Mouse (Mus musculus): ENCODE measurements around the gene Cped1.

Gene Cped1

DNA sequence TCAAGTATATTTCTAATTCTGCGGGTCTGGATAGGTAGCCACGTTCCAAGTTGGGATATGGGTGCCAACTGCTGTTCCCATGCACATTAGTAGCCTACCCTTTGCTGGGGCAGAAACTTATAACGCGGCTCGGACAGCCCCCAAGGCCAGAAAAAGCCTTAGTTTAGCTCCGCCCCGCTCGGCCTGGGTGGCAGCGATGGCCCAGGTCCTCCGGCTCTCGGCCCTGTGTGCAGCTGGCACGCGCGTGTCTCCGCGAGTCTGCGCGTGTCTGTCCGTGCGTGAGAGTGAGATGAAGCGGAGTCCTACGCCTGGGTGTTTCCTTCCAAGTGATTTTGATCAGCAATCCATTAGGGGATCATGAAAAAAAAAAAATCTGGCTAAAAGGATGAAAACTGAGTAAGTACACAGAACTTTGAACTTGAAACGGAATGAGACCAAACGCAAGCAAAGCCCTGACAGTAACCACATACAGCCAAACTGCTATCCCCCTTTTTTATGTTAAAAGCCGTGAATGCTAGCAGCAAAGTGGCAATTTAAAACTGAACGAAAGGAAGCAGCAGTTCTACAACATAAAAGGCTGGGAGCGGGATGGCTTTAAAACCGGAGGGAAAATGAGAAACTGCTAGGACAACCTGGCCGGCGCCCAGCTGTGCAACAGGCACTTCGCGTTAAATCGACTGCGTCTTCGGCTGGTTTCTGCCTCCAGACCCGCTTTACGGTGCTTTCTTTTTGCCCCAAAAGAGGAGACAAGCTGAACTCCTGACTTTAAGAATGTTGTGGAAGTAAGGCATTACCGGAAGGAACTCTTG is at the start of gene Cped1:
Gene Cped1, plus strand, starts transcription at position 185 of the 809 bp plus-strand sequence.
- DNase-seq (ENCODE audit: low read depth), result peak; percentile 34

DNA sequence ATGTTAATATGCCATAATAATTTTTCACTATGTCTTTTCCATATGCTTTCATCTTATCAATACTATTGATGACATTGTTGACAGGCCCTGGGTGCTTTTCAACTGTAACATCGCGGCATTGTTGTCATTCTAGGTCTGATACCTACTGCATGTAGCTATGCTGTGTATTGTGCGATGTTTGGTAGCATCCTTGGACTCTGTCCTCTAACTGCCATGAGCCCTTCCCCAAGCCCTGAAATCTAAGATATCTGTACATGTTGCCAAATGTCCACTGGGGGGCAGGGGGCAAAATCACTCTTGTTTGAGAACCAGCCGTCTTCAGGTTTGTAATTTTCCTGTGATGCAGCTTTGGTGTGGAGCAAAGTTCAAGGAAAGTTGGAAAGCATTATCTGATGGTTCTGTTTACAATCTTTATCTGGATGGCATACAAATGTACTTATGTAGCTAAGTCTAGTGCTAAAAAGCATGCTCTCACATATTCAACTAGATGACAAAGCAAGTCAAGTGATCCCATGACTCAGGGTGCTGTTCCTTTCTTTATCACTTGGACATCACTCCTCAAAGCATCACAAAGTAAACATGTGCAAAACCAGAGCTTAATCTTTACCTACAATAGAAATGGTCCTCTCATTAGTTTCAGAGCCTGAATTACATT is 47.6 kb upstream of the Cped1 start:
- no peak for DNase-seq (ENCODE audit: low read depth)

DNA sequence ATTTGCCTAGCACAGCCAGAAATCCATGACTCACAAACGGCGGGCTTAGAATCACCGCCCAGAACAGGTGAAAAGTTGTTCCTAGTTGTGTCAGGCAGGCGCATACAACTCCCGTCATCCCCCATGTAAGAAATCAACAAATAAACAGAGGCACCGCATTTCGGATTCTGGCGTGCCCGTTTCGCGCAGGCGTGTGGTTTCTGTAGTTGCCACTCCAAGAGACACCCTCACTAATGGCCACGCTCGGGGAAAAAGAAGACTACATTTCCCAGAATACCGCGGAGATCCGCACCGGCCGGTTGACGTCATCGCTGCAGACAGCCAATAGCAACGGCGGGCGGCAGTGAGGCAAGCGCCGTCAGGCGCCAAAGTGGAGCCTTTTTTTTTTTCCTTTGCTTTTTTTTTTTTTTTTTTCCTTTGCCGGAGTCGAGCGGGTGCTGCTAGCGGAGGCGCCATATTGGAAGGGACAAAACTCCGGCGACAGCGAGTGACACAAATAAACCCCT is 36.4 kb upstream of the Cped1 start, which contains the start of gene Ing3:
Gene Ing3, plus strand, starts transcription at position 346 of the 506 bp plus-strand sequence.
- DNase-seq (ENCODE audit: low read depth), result peak; percentile 99

DNA sequence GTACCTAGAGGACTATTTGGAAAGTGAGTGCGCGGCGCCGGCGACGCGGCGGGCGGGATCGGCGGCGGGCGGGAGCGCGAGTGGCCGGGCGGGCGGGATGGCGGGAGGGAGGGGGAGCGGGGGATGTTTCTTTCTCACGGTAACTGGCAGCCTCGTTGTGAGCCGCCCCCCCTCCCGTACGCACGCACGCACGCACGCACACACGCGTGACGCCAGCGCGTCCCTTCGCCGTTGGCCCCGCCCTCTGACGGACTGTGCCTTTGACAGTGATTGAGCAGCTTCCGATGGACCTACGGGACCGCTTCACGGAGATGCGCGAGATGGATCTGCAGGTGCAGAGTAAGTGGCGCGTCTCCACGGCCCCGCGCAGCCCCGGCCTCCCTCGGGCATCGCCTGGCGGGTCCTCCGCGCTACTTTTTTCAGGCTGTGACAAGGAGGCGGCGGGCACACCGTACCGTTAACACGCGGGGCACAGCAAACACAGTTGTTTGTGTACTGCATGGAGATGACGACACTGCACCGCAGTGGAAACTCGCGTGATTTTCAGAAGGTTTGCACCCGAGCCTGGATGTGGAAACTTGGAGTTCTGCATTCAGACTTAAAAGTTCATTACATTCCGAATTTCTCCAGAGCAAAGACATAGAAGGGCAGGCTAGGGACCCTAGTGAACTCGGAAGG is 35.8 kb upstream of the Cped1 start:
- peak; percentile 98 for DNase-seq (ENCODE audit: low read depth)

DNA sequence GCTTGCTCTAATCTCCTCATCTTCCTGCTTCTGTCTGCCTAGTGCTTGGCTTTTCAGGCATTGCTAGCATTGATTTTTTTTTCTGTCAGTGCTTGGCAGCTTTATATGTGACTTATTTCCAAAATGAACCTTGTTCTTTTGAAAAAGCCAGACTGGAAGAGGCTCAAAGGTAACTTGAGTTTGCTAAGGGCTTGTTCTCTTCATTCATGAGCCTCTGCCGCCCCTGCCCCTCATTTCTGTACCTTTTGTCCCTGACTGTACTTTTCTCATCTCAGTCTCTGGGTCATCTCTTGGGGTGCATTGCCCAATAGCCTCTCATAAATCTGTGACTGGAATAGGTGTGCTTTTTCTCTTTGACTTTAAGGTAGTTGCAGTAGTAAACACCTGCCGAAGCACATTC is 35.0 kb upstream of the Cped1 start:
- DNase-seq (ENCODE audit: low read depth), result no peak

DNA sequence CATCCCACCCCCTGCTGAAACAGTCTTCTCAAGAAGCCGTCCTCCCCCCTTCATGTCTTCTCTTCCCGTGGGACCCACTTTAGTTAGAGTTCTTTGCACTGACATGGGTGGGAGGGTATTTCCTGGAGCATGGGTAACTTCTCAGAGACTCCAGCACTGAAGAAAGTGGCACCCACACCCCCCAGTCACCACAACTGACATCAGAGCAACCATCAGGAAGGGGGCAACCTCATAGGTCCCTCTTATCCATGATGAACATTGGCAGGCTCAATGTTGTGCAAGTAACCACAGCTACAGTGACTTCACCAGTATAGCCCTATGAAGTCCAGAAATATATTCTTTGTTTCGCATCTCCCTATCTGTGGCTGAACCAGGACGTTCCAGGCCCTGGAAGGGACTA is 30.2 kb upstream of the Cped1 start:
- no peak for DNase-seq (ENCODE audit: low read depth)

DNA sequence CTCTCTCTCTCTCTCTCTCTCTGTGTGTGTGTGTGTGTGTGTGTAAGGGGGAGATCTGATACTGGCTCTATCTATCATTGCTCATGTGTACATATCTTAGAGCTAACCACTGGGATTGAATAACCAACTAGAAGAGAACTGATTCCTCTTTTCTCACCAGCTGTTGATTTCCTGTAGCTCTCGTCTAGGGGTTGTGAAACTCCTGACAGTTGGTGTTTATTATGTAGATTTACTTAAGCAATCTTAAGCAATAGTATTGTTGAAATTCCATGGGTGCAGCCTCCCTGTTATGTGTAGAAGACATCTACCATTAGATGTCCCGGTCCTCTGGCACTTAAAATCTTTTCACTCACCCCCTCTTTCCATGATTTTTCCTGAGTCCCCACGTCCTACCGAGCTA is 26.8 kb upstream of the Cped1 start:
- DNase-seq (ENCODE audit: low read depth), result no peak

DNA sequence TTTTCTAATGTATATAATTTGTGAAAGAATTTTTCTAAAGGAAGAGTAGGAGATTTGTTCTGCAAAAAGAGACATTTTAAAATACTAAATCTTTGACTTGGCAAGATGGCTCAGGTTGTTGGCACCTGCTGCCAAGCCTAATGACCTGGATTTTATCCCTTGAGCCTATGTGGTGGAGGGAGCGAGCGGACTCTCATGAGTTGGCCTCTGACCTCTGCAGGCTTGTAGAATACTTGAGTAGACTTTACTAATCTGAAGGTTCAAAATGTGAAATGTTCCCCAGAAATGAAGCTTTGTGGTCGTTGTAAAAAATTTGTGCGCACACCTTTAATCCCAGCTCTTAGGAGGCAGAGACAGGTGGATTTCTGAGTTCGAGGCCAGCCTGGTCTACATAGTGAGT is 25.8 kb upstream of the Cped1 start:
- DNase-seq (ENCODE audit: low read depth), result no peak

DNA sequence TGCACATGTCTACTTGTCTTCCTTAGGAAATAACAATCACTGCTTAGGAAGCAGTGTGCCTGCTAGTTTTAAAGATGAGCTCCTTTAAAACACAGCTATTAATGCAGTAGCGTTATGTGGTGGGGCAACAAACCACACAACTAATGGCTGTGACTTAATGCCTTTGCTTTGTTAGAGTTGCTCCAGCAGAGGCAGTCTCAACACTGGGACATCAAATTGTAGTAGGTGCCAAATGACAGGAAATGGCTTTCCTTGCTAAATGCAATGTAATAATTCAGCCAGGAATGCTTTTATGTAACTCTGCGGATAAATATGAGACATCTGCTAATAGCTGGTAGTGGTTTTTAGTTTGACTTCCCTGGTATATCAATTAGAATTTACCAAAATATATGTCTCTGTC is 8.2 kb upstream of the Cped1 start:
- no peak for DNase-seq (ENCODE audit: low read depth)

DNA sequence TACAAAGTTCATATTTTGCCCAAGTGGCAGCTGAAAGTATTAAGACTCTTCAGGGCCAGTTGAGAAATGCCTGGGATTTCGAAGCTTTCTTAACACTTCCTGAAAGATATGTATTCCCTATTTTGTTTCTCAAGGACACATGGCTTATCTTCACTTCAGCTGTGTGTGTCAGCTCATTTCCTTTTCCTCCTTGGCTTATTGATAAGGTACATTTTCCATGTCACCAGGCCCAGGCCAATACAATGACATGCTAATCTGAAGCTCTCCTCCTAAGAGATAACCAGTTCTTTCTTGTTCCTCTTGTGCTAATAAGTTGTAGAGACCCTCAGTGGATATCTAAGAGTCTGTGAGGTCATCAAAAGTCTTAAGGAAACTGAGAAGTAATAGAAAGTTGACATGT is 4.6 kb upstream of the Cped1 start:
- DNase-seq (ENCODE audit: low read depth), result no peak

DNA sequence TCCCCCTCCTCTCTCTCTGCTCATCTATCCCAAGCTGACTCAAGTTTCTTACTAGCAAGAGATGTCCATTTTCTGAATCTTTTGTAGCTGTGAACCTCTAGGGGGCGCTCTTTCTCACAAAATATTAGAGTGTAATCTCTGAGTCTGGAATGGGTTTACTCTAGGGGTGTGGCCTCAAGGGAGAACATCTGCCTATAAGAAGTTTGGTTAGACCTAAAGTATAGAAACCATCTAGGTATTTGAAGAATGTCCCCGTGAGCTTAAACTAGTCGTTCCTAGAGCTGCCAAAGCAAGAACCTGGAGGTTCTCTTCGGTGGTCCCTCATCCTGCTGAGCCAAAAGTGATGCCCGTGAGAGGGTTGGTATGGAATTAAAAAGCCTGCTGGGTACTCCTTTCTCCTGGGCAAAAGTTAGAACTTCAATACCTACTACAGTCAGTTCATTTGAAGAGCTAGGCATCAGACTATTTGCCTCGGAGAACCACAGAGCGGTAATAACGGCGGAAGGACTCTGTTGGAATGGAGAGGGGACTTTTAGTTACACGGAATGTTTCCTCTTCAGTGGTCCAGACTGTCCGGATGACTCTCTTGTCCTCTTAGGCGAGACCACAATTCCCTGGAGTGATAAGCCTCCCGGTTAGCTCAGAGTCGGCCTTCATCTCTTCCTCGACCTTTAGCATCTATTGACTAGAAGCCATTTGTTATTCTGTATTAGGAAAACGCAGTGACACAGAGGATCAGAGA is 555 bp upstream of the Cped1 start:
- peak; percentile 81 for DNase-seq (ENCODE audit: low read depth)

DNA sequence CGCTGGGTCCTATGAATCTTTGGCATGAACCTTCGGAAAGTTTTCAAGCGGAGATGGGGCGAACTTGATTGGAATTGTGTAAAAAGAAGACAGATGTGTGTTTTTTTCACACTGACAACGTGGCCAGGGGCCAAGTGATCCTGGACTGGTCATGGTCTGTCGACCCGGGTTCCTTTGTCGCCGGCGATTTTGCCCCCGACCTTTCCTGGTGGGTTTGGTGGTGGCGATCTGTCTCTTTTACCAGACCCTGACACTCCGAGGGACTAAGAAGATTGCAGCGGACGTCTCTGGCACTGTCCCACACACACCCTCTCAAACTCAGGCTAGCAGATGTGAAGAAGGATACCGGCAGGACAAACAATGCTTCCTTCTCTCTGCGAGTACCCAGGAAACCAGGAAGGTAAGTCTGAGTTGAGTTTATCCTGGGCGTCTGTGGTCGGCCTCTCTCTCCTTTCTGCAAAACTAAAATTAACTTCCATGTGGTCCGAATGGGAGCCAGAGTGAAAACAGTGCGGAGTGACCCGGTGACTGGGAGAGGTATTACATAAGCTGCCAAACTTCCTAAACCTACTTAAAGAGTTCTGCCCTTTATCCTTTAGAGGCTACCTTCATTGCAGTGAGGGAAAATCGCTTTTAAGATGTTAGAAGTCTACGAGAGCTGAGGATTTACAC is 1.1 kb downstream of the Cped1 start:
- DNase-seq (ENCODE audit: low read depth), result no peak

DNA sequence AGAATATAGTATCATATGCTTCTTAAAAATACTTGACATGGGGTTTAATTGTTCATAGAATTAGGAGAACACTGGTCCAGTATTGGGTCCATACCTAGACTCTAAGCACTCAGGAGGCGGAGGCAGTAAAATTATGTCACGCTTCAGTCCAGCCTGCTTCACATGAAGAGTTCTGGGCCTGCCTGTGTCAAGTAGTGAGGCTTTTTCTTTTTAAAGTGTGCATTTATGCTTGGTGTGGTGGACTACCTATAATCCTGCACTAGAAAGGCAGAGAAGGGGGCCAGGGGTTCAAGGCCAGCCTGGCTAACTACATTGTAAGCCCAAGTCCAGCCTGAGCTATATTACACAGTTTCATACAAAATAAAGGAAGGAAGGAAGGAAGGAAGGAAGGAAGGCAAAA is 1.8 kb downstream of the Cped1 start:
- DNase-seq (ENCODE audit: low read depth), result no peak

DNA sequence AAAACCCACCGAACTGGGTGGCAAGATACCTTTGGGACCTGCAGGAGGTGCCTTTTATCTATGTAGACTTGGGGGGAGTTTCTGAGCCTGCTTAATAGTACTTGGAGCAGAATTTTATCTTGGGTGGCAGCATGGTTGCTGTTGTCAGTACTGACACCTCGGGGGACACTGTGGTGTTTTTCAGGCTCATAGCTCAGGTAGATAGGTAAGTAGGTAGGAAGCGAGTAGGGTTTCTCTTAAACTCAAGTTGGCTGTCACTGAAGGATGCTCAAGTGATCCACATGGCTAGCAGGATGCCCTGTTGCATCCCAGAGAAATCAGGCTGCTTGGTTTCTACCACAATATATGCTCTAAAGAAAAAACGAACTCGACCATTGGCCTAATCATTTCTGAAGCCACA is 2.6 kb downstream of the Cped1 start:
- DNase-seq (ENCODE audit: low read depth), result no peak

DNA sequence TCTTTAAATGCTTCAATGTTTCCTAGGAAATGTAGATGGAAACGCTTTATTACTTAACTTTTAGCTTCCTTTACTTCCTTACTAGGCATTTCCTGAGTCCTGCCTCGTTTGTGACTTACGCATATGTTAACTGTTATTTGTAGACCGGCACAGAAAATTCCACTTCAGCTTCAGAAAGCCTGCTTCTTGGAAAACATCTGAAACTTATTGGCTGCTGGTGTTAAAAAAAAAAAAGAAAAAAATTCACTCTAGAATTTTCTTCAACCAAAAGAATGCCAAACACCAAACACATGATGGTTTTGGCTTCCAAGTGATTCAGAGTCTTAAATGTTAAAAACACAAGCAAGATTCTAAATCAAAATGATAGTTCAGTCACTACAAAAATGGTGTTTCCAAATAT is 3.4 kb downstream of the Cped1 start:
- DNase-seq (ENCODE audit: low read depth), result no peak

DNA sequence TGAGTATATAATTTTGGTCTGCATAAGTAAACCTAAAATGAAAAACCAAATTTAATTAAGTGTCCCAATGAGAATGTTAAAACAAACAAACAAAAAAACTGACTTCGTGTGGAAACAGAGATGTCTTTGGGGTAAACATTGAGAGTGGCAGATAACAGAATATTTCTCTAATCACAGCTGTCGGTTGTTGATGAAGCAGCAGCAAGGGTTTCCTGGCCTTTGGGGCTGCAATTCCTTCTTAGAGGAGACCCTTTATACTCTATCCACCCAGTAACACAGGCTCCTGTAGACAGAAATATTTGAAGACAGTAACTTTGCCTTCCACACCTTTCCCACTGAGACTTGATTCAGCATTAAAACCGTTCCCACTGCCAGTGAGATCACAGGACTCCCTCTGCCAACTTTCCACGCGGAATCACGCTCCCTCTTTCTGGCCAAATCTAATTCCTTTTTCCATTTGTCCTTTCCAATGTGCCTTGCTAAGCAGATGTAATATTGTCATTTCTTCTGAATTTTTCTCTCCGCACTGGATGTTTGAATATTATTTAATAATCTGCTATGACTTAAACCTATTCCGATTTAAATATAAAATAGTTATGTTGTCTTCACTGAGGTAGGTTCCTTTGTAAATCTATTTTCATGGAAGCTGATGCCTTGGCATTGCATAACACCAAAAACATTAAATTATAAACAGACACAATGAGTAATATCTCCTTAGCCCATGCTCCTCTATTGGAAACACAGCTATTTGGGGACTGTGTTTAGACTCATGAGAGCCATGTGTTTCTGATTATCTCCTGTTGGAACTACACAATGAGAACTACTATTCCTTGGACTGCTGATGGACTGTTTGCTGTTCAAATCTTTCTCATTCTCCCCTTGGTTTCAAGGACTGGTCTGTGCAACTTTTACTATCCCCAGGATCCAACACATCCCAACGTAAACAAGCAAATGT is 4.7 kb downstream of the Cped1 start:
- DNase-seq (ENCODE audit: low read depth), result no peak

DNA sequence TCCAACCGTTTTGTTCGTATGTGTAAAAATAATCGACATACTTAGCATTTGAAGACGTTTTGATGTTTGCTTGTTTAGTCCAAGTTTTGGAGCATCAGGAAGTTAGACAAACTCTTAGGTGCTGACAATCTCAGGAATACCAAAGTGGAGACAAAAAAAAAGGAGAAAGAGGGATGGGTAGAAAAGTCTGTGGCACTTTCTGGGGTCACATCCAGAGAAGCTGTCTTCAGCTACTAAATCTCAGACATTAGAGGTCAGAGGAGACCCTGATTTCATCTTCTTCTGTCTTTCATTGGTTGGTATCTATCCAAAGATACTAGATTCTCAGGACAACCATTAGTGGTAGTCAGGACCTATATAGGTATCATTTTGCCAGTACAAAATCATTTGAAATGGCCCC is 5.4 kb downstream of the Cped1 start:
- no peak for DNase-seq (ENCODE audit: low read depth)

DNA sequence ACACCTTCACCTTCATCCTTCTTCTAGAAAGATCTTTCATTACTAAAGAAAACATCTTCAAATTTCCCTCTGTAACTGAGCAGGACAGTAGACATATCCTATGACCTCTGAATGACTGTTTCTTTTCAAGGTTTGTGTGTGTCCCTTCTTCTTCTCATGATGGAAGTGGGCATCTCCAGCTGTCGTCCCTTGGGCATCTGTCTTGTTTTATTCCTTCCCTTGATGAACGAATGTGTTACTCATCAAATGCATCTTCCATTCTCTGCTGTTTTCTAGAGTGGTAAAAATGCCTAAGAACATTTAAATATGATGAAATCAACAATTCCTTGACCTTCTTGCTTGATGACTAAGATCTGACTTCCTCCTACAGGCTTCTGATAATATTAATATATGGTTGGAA is 7.4 kb downstream of the Cped1 start:
- no peak for DNase-seq (ENCODE audit: low read depth)

DNA sequence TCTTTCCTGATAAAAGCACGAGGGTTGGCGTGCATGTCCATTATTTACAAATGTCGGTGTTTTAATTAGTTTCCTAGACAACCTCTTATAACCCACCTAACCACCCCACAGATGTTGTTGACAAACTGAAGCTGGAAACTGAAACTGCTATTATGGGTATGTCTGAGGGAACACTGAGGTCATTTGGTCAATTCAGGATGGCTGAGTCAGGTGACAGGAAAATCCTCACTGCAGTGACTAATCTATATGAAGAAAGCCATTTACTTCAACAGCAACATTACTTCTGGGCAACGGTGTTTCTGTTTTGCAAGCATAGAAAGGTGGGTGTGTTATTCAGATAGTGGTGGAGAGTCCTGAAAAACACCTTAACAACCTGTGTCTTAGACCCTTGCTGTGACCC is 12.4 kb downstream of the Cped1 start:
- DNase-seq (ENCODE audit: low read depth), result no peak

DNA sequence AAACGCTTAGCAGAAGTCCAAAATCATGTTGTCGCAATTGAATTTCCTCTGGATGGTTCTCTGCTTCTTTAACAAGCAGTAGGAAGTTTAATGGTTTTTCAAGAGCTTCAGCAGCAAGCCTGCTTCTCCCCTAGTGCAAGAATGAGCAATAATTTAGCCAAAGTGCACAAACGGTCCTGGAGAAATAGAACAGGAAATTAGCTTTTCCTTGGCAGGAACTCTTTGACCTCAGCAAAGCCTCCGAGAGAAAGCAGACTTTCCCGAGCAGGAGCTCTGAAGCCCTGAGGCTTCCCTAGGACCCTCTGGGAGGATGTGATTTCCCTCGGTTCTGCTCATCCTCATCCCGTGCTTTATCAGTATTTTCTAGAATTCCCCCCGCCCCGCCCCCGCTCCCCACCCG is 13.3 kb downstream of the Cped1 start:
- DNase-seq (ENCODE audit: low read depth), result no peak

DNA sequence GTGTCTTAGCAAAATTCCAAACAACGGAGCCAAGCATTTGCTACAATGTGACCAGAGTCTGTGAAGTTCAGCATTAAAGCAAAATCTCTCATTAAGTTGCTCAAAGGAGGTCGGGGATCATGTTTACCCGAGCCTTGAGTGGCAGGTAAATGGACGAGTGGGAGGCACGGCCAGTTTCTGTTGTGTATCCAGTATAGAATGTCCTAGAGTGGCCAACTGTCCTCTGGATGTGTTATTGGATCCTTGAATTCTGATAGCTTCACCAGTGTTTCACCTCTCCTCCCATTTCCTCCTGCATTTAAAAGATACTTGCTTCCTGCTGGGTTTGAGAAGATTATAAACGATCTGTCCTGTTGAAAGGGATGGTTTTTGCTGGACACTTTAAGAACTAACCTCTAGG is 14.4 kb downstream of the Cped1 start:
- DNase-seq (ENCODE audit: low read depth), result no peak

Data from induced T-regulatory cell, adult 2 months (primary cell).